Mouse (Mus musculus): Measurements from ENCODE around the gene Plcb3.

The Plcb3 gene

DNA sequence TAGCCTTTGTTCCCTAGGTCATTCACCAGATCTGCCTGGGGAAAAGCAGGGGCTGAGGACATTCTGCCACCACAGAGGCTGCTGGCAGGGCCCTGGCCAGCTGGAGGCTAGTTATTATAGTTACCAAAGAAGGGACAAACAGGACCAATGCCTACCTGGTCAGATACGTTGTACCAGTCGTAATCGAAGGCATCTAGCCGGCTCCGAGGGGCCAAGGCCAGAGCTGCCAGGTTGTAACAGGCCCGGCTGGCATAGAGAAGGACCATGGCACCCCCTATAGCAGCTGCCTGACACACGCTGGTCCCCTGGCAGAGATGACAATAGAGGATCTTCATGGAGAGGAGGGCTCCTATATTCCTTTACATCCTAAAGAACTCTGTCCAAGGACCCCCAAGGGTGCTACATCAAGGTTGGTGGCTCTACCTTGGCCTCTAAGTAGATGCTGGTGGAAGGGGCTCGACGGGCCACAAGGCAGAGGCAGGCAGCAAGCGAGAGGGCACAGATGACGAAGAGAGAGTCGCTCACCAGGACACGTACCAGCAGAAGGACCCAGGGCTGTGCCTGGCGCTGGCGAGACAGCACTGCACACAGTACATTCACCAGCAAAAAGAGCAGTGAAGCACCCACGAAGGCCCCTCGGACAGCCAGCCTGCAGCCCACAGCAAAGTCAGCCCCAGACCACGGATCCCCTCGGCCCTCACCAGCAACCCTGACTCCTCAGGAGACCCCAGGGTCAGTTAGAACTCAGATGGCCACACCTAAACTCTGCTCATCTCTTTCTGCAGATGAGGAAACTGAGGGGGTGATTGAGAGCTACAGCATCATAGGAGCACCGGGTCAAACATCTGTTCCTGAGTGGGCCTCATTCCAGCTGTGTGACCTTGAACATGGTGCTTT, 36.9 kb downstream of the Plcb3 start:
- no peak for DNase-seq (ENCODE audit: low read depth)

DNA sequence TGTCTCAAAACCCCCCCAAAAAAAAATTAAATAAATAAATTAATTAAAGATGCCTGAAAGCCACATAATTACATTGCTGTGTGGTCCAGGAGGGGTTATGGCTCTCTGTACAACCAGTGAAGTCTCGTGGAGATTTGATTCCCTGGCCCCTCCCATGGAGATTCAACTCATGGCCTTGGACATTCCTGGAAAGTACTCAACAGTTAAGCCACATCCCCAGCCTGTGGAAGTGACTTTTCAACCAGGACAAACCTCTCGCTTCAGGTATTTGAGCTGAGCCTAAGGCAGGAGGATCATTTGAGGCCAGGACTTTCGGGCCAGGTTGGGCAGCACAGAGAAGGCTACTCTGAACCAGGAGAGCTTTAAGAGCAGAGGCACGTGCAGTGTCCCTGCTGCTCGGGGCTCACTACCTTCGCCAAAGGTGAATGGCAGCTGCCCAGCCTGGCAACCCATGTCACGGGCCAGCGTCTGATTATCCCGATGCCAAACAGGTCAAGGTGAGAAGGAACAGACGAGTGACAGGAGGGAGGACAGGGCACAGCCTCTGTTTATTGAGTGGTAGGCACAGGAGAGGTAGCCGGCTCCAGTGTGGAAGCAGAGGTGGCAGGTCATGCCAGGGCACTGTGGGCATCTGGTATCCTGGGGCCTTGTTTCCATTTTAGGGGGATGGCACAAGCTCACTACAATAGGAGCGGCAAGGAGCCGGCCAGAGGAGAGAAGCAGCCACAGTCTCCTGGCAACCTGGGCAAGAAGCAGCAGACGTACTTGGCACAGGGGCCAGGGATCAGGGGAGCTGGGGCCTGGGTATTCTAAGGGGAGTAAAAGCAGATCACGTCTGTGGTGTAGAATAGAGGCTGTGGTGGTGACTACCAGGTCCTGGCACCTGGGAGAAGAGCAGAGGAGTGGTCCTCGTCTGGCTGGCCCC, 38.5 kb downstream of the Plcb3 start:
- DNase-seq (ENCODE audit: low read depth), result no peak

DNA sequence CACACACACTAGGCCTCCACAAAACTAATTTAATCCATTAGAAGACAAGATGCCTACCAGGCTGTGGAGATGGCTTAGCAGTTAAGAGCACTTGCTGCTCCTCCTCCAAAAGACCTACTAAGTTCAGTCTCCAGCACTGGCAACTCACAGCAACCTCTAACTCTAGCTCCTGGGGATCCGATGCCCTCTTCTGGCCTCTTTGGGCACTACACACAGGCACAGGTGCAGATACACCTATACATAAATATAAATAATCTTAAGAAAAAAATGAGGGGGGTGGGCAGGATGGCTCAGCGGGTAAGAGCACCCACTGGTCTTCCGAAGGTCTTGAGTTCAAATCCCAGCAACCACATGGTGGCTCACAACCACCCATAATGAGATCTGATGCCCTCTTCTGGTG, 40.0 kb downstream of the Plcb3 start:
- DNase-seq (ENCODE audit: low read depth), result no peak

DNA sequence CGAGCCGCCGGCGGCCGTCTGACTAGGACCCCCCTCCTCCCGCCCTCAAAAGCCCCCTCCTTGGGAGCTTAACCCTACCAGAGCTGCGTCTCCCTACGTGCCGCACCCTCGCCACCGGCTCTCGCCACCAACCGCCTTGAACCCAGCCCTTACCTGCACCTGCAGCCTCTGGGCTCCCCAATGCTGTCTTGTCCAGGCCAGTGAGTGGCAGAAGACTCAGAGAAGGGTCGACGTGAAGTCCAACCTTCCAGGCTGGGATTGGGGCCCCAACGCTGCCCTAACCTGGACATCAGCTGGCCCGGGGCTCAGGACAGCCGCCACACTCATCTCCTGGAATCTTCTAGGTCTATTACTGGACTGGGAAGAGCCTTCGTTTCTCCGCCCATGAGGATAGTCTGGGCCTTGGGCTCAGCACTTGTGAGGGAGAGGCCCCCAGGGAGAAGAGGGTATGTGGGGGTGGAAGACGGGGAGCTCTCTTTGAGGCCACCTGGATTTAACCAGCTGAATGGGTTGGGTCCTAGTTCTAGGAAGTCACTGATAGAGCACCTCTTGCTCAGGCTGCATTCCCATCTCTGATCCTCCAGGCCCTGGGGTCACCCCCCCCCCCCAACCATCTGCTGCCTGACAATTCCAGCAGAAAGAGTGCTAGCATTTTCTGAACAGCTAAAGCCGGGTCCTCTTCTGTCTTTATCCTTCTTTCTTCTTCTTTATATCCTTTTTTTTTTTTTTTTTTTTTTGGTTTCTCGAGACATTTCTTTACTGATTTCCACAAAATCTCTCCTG, 41.9 kb downstream of the Plcb3 start, which contains the start of gene Kcnk4:
TSS of gene Kcnk4 (minus strand) at position 321 of the 783 bp plus-strand sequence.
- DNase-seq (ENCODE audit: low read depth), result no peak

DNA sequence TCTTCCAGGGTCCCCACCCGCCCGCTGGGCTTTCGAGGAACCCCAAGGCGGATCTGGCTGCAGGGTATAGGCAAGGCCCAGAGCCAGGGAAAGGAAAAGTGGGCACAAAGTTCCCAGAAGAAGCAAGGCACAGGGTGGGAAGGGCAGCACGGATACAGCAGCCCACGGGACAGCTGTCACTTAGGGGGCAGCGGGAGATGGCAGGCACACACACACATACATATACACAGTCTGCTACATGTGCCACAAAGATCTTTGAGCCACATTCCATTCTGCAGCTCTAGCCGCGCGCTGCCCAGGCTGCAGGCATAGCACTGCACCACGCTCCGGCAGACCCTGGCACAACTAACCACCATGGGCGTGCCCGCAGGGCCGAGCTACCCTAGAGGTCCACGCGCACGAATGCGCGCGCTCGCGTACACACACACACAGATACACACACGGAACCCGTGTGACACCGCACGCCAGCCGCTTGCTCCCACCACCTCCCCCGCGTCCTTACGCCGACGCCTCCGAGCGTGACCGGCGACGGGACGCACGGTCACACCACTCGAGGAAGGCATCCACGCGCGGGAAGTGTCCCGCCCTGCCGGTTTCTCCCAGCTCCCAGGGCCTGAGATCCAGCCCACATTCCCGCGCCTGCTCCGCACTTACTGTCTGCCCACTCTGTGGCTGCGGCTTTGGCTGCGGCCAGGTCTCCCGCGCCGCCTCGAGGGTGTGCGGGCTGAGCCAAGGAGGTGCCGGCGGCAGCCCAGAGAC, 42.7 kb downstream of the Plcb3 start:
- no peak for DNase-seq (ENCODE audit: low read depth)

DNA sequence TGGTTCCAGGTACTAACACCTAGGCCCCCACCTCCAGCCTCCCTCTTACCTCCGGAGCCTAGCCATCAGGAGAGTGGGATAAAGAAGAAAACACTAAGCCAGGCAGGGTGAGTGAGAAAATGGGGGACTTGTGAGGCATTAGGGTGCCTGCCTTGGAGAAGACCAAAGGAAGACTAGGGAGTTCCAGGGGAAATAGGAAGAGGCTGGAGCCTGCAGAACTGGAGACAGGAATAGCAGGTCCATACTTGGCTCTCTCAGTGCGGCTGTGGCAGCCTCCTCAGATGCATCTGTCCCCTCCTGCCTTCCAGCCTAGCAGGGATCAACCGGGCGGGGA, 43.2 kb downstream of the Plcb3 start:
- no peak for DNase-seq (ENCODE audit: low read depth)

DNA sequence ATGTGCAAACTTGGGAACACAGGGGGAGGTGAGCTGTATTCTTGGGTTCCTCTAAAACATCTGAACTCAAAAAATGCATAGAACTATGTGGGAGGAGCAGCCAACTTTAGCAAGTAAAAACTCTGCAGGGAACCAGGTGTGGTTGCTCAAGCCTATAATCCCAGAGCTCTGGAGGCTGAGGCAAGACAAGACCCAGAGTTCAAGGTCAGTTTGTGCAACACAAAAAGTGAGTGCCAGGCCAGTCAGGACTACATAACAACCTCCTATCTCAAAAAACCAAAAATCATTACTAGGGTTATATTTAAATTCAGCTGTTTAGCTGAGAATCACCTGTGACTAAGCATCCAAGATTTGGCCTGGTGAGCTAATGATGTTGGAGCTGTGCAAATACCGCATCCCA, 44.3 kb downstream of the Plcb3 start:
- no peak for DNase-seq (ENCODE audit: low read depth)

DNA sequence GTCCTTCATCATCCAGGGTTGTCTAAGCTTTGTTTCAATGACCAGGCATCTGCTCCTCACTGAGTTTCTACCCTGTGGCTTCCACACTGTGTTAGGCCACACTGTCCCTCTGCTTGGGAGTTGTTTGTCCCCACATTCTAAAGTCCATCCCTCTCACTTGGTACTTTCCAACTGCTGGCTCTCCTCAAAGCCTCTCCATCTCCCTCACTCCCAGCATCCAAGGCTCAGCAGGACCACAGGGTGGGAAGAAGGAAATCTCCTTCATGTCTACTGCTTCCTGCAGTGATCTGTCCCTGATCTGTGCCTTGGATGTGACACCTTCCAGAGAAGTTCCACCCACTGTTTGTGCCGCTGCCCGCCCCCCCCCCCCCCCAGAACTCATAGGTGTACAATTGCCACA, 45.3 kb downstream of the Plcb3 start:
- no peak for DNase-seq (ENCODE audit: low read depth)

DNA sequence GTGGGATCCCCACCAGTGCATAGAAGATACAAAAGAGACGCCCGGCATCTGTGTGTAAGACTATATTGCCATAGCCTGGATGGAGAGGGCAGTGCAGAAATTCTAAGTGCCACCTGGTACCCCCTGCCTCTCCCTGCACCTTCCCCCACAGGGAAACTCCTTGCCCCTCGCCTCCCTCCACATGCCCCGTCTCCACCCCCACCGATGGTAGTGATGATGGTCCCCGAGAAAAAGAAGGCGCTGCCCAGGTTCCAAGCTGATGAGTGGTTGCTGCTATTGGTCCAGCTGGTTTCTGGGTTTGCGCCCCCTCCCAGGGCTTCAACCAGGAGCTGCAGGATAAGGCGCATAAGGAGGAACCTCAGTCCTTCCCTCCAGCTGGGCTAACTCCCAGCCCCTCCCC, 48.2 kb downstream of the Plcb3 start:
- DNase-seq (ENCODE audit: low read depth), result no peak

DNA sequence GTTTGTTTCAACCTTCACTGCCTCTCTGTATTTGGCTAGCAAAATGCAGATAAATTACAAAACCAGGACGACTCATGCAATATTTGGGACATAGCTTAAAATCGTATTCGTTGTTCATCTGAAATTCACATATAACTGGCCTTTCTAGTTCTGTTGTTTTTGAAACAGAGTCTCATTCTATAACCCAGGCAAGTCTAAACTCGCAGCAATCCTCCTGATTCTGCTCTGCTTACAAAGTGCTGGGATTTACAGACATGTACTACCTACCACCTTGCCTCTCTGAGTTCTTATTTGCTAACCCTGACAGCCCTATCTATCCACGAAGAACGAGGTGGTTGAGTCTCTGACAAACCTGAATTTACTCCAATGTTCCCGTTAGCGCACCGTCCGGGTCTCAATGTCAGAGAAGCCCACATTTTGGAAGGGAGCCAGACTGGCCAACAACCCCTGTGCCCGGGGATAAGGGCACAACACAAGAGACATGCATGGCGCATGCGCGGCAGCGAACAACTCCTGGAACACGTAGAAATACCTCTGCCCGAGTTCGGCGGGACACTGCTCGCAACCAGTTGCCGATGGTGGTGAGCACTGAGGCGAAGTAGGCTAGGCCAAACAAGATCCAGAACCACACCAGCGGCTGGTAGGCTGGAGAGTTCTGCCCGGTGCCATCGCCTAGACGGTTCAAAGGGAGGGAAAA, 49.6 kb downstream of the Plcb3 start:
- no peak for DNase-seq (ENCODE audit: low read depth)

DNA sequence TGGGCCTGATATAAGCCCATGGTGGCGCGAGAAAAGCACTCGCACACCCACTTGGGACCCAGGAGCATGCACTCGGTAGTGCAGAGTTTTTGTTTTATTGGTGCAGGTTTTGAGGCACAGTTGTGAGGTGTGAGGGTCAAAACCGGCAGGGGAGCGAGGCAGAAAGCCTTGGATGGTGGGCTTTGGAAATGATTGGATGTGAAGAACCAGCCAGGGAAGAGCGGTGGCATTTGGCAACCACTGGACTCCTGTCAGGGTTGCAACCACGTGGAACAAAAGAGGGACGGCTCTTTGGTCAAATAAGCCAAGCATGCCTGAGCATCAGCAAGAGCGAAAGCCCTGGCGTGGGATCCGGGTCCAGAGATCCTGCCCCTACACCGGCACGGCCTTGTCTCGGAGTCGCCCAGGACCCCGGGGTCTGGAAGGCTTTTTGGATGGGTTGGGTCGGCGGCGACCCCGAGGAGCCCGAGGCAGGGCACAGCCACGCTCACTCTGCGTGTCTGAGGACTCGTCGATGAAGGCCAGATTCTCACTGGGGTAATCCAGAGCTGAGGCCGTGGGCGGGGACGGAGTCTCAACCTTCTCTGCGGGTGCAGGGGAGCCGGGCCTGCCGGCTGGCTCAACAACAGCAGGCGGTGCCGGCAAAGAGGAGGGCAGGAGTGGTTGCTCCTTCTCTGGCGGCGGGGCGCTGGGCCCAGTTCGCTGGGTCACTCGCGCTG, 50.5 kb downstream of the Plcb3 start:
- no peak for DNase-seq (ENCODE audit: low read depth)

DNA sequence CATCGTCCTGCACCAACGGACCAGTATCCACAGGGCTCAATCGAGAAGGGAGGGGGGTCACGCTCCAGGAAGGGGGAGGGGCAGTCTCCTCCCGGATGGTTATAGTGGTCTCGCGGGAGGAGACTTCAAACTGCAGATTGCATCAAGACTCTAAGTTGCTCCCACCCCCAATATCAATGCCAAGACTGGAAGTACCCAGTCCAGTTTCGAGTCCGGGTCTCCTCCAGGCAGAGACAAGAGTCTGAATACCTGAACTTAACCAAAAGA, 51.0 kb downstream of the Plcb3 start, which contains the start of gene Catsperz:
TSS of gene Catsperz (minus strand) at position 74 of the 267 bp plus-strand sequence.
- no peak for DNase-seq (ENCODE audit: low read depth)

DNA sequence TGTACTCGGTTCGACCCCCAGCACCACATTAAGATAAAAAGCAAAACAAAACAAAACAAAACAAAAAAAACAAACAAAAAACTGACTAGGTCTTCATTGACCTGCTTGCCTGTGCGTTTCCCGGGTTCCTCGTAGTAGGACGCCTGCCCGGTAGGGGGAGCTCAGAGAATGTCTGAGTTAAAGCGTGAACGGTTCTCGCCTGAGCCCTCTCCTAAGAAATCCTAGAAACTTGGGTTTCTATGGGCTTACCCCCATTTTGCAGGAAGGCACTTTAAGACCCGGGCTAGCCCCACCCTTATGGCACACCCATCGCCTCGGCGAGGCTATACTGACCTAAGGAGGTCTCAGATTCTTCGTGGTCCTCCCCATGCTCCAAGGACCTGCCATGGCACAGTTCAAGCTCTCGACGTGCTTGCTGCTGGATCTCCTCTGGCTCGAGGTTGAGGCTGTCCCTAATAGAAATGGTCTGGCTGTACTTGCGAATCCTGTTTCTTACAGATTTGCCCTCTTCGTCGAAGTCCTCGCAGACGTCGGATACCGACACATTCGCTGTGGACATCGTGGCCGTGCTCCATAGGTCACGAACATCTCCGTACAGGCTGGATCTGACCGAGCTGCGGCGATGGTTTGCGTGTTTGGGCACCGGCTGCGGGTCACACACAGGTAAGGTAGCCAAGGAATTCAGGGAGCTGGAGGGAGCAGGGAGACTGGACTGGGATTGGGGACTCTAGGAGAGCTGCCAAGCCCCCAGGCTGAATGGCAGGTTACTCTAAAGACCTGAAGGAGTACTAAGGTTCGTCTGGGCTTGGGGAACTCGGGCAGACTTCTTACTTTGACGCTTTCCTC, 51.6 kb downstream of the Plcb3 start:
- peak; percentile 44 for DNase-seq (ENCODE audit: low read depth)

DNA sequence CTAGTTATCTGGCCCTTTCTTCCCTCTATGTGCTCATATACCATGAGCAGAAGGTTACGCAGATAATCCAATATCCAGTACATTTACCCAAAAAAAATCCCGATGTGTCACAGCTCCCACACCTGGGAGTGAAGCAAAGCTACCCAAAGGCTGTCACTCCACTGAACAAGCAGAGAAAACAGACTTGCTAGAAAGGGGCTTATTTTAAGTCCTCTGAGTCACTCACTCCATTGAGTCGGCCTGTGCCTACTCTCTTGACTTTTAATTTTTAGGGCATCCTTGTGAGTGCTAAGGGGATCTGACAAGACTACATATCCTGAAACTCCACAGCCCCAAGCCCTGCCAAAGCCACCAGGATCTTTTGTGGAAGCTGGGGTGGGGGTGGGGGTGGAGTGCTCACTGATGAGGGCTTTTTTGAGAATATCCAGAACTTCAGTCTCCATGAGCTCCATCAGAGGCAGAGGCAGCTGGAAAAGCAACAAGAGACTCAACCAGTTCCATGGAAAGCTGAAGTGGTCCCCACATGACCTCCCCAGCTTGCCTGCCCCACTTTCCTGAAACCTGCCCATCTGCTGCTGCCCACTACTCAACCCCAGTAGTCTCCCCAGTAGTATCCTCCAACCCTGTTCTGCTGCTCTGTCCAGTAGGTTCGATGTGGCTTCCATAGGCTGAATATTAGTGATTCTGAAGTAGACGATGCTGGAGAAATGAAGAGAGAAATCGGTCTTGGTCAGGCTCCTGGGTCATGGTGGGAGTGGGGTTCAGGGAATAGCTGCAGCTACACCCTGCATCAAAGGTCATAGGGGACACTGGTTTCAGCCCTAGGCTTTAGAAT, 53.2 kb downstream of the Plcb3 start:
- DNase-seq (ENCODE audit: low read depth), result no peak

DNA sequence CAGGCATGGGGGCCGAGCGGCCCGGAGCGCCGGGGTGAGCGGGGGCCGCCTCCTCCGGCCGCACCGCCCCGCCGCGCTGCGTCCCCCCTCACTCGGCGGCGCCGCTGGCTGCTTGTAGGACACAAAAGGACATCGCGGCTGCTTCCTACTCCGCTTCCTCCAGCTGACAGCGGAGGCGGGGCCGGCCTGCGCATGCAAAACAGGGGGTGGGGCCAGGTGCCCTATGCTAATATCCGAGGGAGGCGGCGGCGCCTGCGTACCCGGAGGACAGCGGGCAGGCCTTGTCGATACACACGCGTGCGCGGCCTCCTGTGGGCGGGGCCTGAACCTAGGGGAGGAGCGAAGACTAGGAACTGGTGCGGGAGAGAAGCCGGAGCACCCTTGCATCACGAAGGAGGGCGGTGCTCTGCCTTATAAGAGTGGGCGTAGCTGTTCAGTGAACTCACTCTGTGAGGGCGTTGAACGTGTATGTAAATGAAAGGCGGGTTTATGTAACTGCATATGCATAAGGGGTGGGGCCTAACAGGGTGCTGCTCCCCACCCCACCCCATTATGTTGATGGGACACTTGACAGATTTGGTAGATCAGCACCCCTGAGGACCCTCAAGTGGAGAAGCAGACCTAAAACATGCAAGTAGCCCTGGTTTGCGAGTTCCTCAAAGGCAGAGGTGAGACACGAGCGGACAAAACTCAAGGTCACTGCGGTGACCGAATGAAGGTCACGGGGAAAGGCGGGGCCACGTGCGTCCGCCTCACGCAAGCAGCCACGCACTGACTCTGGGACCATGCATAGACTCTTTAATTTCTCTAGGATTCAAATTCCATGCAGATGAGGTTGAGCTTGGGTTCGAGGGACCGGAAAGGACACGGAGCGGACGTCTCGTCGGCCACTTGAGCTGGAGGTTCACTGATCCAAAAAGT, 54.4 kb downstream of the Plcb3 start, which contains the start of gene Esrra:
TSS of gene Esrra (minus strand) at position 167 of the 921 bp plus-strand sequence.
- DNase-seq (ENCODE audit: low read depth), result peak; percentile 98

DNA sequence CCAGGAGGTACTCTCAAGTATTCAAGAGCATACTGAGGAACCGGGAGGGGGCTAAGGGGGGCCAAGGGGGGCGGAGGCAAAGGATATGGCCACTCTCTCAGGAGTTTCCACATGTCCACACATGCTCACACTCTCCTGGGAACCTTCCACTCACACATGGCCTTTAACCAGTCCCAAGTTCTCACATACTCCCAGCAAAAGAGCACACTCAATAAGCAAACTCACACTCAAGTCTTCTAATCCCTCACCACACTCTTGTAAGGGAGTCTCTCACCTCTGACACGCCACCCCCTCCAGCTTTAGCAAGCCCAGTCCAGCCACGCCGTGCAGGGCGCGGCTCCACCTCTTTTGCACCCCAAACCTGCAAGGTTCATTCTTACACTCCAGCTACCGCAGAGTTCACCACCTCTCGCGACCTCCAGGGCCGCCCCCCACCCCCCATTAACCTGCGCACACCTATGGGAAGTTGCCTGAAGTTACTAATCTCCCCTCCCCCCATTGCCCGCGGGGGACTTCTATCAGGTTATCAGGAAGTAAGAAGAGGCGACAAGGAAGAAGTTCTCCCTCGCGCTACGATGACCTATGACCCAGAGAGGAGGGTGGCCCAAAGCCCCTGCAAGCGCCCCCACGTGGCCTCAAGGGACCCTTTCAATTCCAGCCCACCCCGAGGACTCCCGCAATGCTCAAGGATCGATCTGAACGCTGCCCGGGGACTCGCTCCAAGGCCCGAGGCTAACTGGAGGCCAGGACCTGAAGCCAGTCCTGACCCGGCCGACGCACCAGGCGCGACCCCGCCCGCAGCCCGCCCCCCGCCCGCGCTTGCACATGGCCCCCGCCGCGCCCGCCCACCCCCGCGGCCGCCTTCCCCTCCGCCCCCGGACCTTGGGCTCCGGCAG, 55.3 kb downstream of the Plcb3 start:
- no peak for DNase-seq (ENCODE audit: low read depth)
